Mouse (Mus musculus) CH12.LX (cell line): ENCODE results near the gene Mindy4b-ps.

ENCODE experiments used
- CTCF ChIP-seq, 2 experiments: IDR thresholded peaks in 1 of 2; conservative IDR thresholded peaks in 1 of 2; 2 replicates each; pipeline ENCODE4 v1.5.1; 2011 to 2012; ENCODE audit warnings: low read depth in 2 of 2, low read length in 2 of 2, improper control_type of control experiment in 1 of 2, inconsistent platforms in 1 of 2, mild to moderate bottlenecking in 1 of 2, moderate library complexity in 1 of 2
- HCFC1 ChIP-seq: IDR thresholded peaks from 2 replicates; pipeline ENCODE4 v1.6.1; 2012; ENCODE audit warnings: low read depth, mild to moderate bottlenecking, inconsistent platforms, low read length, improper control_type of control experiment
- MAX ChIP-seq: IDR thresholded peaks from 2 replicates; pipeline ENCODE4 v1.6.1; 2011; ENCODE audit warnings: low read length, improper control_type of control experiment
- POLR2A ChIP-seq: IDR thresholded peaks from 2 replicates; pipeline ENCODE4 v1.6.1; 2011; ENCODE audit warnings: low read depth, mild to moderate bottlenecking, improper control_type of control experiment, low read length
- TCF12 ChIP-seq: IDR thresholded peaks from 2 replicates; pipeline ENCODE4 v1.6.1; 2014; ENCODE audit warnings: low read depth, mild to moderate bottlenecking, inconsistent platforms, low read length, improper control_type of control experiment
- USF1 ChIP-seq: IDR thresholded peaks from 2 replicates; pipeline ENCODE4 v1.6.1; 2014; ENCODE audit warnings: low read depth, mild to moderate bottlenecking, inconsistent platforms, low read length, improper control_type of control experiment
- USF2 ChIP-seq: conservative IDR thresholded peaks from 2 replicates; pipeline ENCODE4 v1.6.1; 2011; ENCODE audit warnings: low read depth, low read length, improper control_type of control experiment
- ZC3H11A ChIP-seq: IDR thresholded peaks from 2 replicates; pipeline ENCODE4 v1.6.1; 2012; ENCODE audit warnings: low read depth, mild to moderate bottlenecking, inconsistent platforms, low read length, improper control_type of control experiment
- ZKSCAN1 ChIP-seq: IDR thresholded peaks from 2 replicates; pipeline ENCODE4 v1.6.1; 2012; ENCODE audit warnings: low read depth, inconsistent platforms, low read length, improper control_type of control experiment, borderline replicate concordance

DNA sequence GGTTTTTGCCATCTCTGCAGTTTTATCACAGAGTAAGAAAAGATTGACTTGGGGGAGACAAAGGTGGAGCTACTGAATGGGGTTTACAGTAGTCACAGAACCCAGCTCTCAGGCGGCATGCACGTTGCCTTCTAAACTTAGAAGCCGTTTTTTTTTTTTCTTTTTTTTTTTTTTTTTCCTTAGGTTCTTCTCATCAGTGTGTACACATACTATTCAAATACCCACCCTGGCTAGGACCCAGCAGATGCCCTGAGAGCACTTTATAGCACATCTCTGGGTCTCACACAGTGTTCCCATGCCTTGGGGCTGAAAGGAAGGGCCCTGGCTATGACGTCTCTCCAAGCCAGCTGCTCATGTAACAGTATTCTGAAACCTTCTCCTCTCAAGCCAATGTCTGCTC, 23.4 kb downstream of the Mindy4b-ps start:
- TF ChIP-seq ZC3H11A: no peak
- TF ChIP-seq MAX: no peak
- TF ChIP-seq CTCF (conservative IDR thresholded peaks at IDR 0.05 in 1 of 2, IDR thresholded peaks at IDR 0.05 in 1 of 2; ENCODE audit: low read depth in 2 of 2, low read length in 2 of 2): no peak
- TF ChIP-seq USF2: no peak
- TF ChIP-seq HCFC1: no peak
- TF ChIP-seq USF1: no peak
- TF ChIP-seq TCF12: no peak
- no peak for TF ChIP-seq ZKSCAN1
- TF ChIP-seq POLR2A: no peak
